Mouse (Mus musculus) megakaryocyte, embryonic 14.5 days (primary cell): ENCODE data around the gene Rnf152. TPM values are rescaled to one million over a fixed set of nuclear protein-coding genes. Genes with fewer than 3 reads are reported as not detected.

Experiments used
- H3K27me3 ChIP-seq: replicated peaks from 2 replicates; pipeline ENCODE3; 2012; ENCODE audit warnings: inconsistent platforms
- H3K36me3 ChIP-seq: replicated peaks from 2 replicates; pipeline ENCODE3; 2012; ENCODE audit warnings: low read length, inconsistent platforms, mixed read lengths
- H3K4me1 ChIP-seq: 2 replicates; pipeline ENCODE4 v1.6.1; 2012; ENCODE audit warnings: inconsistent platforms
- H3K4me3 ChIP-seq: replicated peaks from 2 replicates; pipeline ENCODE3; 2012; ENCODE audit warnings: moderate library complexity, mild to moderate bottlenecking, inconsistent platforms
- H3K9me3 ChIP-seq: 2 replicates; pipeline ENCODE4 v1.6.1; 2012; ENCODE audit warnings: inconsistent platforms
- FLI1 ChIP-seq: IDR thresholded peaks from 2 replicates; pipeline ENCODE4 v1.6.1; 2012; ENCODE audit warnings: low read length, inconsistent platforms, mixed read lengths
- GATA1 ChIP-seq: IDR thresholded peaks from 3 replicates; pipeline ENCODE4 v1.6.1; 2012; ENCODE audit warnings: mixed read lengths, low read length, inconsistent platforms, borderline replicate concordance
- polyA plus RNA-seq: library from polyadenylated mRNA; stranded (reverse); fragments of >175 nt; gene quantifications from 2 replicates; pipeline ENCODE4 v1.2.3, GENCODE M21; 2012; ENCODE audit warnings: low replicate concordance; ENCODE audit not compliant: insufficient read depth

The Rnf152 gene
- polyA plus RNA-seq, 1 experiment: not detected

GRCm38 (mm10) chr1:105314010-105314800 is 42.3 kb downstream of the Rnf152 start:
- TF ChIP-seq FLI1: no peak
- no peaks in the 10 kb centered on the region for H3K36me3 ChIP-seq
- H3K9me3 ChIP-seq: peaks cover 3% of the 10 kb centered on the region; the same call in 1 of the 2 replicates
- no peaks in the 10 kb centered on the region for H3K4me1 ChIP-seq
- H3K4me3 ChIP-seq: no peak overlapping the region
- no peaks in the 10 kb centered on the region for H3K27me3 ChIP-seq

GRCm38 (mm10) chr1:105312601-105312901 is 44.0 kb downstream of the Rnf152 start:
- Histone ChIP-seq H3K4me1 (no peaks in the 10 kb centered on the region), H3K4me3 (no peak overlapping the region), H3K27me3 (no peaks in the 10 kb centered on the region), H3K36me3 (no peaks in the 10 kb centered on the region), H3K9me3 (no peaks in the 10 kb centered on the region; the same call in 1 of the 2 replicates)
- TF ChIP-seq FLI1 (no peak), GATA1 (no peak)

GRCm38 (mm10) chr1:105311899-105312600 is 44.5 kb downstream of the Rnf152 start:
- Histone ChIP-seq H3K36me3 (no peaks in the 10 kb centered on the region), H3K4me1 (no peaks in the 10 kb centered on the region), H3K9me3 (no peaks in the 10 kb centered on the region; the same call in 1 of the 2 replicates), H3K27me3 (no peaks in the 10 kb centered on the region), H3K4me3 (no peak overlapping the region)
- TF ChIP-seq FLI1 (no peak), GATA1 (no peak)

GRCm38 (mm10) chr1:105302164-105302563 is 54.3 kb downstream of the Rnf152 start:
- H3K4me3 ChIP-seq: no peak overlapping the region
- TF ChIP-seq FLI1: no peak
- no peak for TF ChIP-seq GATA1
- no peaks in the 10 kb centered on the region for H3K27me3 ChIP-seq
- no peaks in the 10 kb centered on the region for H3K4me1 ChIP-seq
- no peaks in the 10 kb centered on the region for H3K9me3 ChIP-seq
- no peaks in the 10 kb centered on the region for H3K36me3 ChIP-seq

- Histone ChIP-seq H3K36me3 (no peaks in the 10 kb centered on the region), H3K4me3 (no peak overlapping the region), H3K4me1 (no peaks in the 10 kb centered on the region), H3K27me3 (no peaks in the 10 kb centered on the region), H3K9me3 (no peaks in the 10 kb centered on the region)
- TF ChIP-seq GATA1: no peak
- no peak for TF ChIP-seq FLI1
Measured at GRCm38 (mm10) chr1:105301764-105302163, 54.7 kb downstream of the Rnf152 start.

GRCm38 (mm10) chr1:105291859-105292258 is 64.7 kb downstream of the Rnf152 start:
- Histone ChIP-seq H3K9me3 (peaks cover 10% of the 10 kb centered on the region; the same call in 1 of the 2 replicates), H3K4me3 (no peak overlapping the region), H3K27me3 (no peaks in the 10 kb centered on the region), H3K36me3 (no peaks in the 10 kb centered on the region), H3K4me1 (no peaks in the 10 kb centered on the region)
- TF ChIP-seq FLI1 (no peak), GATA1 (no peak)

GRCm38 (mm10) chr1:105287536-105287935 is 69.0 kb downstream of the Rnf152 start:
- Histone ChIP-seq H3K4me3 (no peak overlapping the region), H3K27me3 (no peaks in the 10 kb centered on the region), H3K36me3 (no peaks in the 10 kb centered on the region), H3K4me1 (no peaks in the 10 kb centered on the region), H3K9me3 (peaks cover 11% of the 10 kb centered on the region)
- TF ChIP-seq FLI1 (no peak), GATA1 (no peak)

- Histone ChIP-seq H3K4me1 (no peaks in the 10 kb centered on the region), H3K36me3 (no peaks in the 10 kb centered on the region), H3K4me3 (no peak overlapping the region), H3K27me3 (no peaks in the 10 kb centered on the region), H3K9me3 (peaks cover 10% of the 10 kb centered on the region)
- TF ChIP-seq GATA1: no peak
- TF ChIP-seq FLI1: no peak
Measured at GRCm38 (mm10) chr1:105286906-105287305, 69.6 kb downstream of the Rnf152 start.

- no peak overlapping the region for H3K4me3 ChIP-seq
- no peaks in the 10 kb centered on the region for H3K36me3 ChIP-seq
- peaks cover 7% of the 10 kb centered on the region for H3K9me3 ChIP-seq
- H3K4me1 ChIP-seq: no peaks in the 10 kb centered on the region
- TF ChIP-seq FLI1 (no peak), GATA1 (no peak)
- no peaks in the 10 kb centered on the region for H3K27me3 ChIP-seq
Measured at GRCm38 (mm10) chr1:105285001-105285400, 71.5 kb downstream of the Rnf152 start.

GRCm38 (mm10) chr1:105284116-105284515 is 72.4 kb downstream of the Rnf152 start:
- H3K27me3 ChIP-seq: no peaks in the 10 kb centered on the region

More at GRCm38 (mm10) chr1:105284116-105284515, 72.4 kb downstream of the Rnf152 start:
- Histone ChIP-seq H3K9me3 (peaks cover 7% of the 10 kb centered on the region), H3K4me1 (no peaks in the 10 kb centered on the region), H3K4me3 (no peak overlapping the region), H3K36me3 (no peaks in the 10 kb centered on the region)
- TF ChIP-seq FLI1 (no peak), GATA1 (no peak)
